Mouse (Mus musculus): ENCODE results near the gene Vps16.

Gene Vps16

GRCm38 (mm10) chr2:130414094-130414856, 9.9 kb upstream of the Vps16 start:
- in situ Hi-C loops (cut with MboI; ENCODE audit: low pct_unique_long_range_greater_than_20kb in 1 of 2, low sequenced_read_pairs in 2 of 2, unreplicated experiment in 1 of 2): no loop called here

- in situ Hi-C loops (cut with MboI; ENCODE audit: low pct_unique_long_range_greater_than_20kb in 1 of 2, low sequenced_read_pairs in 2 of 2, unreplicated experiment in 1 of 2): no loop called here
Measured at GRCm38 (mm10) chr2:130421781-130422620, 2.1 kb upstream of the Vps16 start.

DNA sequence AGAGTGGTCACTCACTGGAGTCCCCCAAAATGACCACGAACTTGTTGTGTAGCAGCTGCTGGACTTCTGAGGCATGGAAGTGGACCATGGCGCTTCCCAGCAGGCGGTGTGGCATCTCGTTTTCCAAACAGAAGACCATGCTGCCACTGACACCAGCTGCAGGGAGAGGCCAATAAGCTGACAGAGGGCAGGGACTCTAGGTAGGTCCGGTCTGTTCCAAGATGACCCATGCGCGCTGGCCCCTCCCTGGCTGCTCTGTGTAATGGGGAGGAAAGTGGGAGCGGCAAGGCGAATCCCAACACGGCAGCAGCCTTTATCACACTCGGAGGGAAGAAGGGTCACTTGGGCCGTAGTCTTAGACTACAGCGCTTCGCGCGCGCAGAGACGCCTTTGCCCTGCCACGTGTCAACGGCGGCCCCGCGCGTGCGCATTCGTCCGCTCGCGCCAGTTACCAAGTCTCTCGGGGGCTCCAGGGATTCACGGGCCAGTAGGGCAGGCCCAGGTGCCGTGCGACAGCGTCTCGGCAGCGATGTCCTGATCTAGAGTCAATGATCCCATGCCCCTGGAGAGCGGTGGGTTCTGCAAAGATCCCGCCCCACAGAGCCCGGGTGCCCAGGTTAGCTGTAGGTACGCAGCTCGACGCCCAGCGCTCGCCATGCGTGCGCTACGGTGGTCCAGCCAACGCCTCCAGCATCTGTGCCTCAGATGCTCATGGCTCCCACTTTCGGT, 578 bp upstream of the Vps16 start:
- in situ Hi-C loops (cut with MboI; ENCODE audit: low pct_unique_long_range_greater_than_20kb in 1 of 2, low sequenced_read_pairs in 2 of 2, unreplicated experiment in 1 of 2): no loop called here

DNA sequence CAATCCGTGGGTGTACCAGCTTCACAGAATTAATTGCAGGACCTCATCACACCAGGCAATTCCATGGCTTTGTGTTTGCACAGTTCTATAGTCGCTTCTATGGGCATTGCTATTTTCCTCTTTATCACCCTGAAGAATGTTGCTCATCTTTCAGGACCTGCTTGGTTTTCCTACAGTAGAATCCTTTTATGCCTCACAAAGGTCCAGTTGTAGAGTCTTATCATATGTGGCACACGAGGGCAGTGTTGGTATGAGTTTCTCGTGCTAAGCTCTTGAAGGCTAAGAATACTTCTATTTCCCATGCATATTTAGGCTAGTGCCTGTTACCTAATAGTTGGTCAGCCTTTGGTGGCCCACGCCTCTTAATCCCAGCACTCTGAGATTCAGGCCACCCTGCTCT, 973 bp downstream of the Vps16 start:
- in situ Hi-C loops (cut with MboI; ENCODE audit: low pct_unique_long_range_greater_than_20kb in 1 of 2, low sequenced_read_pairs in 2 of 2, unreplicated experiment in 1 of 2): no loop called here

DNA sequence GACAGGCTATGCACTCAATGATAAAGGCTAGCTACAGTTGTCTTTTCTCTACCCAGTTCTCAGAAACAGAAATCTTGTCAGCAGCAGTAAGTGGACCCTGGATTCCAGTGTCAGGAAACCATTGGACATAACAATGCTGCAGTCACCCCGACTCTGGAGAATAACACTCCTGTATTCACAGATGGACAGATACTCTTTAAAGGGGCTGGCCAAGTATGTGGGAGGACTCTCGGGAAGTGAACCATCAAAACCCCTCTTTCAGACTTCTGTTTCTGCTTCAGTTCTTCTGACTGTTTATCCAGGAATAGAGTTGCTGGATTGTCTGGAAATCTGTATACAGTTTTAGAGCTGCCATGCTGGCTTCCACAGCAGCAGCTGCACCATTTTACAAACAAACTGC, 5.7 kb downstream of the Vps16 start:
- in situ Hi-C loops (cut with MboI; ENCODE audit: low pct_unique_long_range_greater_than_20kb in 1 of 2, low sequenced_read_pairs in 2 of 2, unreplicated experiment in 1 of 2): no loop called here

DNA sequence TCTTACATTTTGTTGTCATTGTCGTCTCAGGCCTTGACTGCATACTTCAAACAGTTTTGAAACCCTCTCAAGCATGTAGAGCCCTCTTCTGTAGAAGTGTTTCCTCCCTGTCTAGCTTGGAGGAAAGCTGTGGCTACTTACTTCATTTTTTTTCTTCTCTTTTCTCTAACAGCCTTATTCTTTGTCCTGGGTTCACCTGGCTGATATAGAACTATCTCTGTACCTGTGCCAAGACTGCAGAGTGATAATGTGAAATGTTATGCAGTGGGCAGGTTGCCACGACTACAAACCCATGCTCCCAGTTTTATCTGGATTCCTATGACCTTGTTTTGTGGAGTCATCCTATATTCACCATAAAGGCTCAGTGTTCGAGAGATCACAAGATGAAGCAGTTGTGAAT, 6.3 kb downstream of the Vps16 start:
- in situ Hi-C loops (cut with MboI; ENCODE audit: low pct_unique_long_range_greater_than_20kb in 1 of 2, low sequenced_read_pairs in 2 of 2, unreplicated experiment in 1 of 2): no loop called here

- in situ Hi-C loops (cut with MboI; ENCODE audit: low pct_unique_long_range_greater_than_20kb in 1 of 2, low sequenced_read_pairs in 2 of 2, unreplicated experiment in 1 of 2): no loop called here
Measured at GRCm38 (mm10) chr2:130432157-130432556, 8.0 kb downstream of the Vps16 start.

GRCm38 (mm10) chr2:130433152-130433551, 9.0 kb downstream of the Vps16 start:
- in situ Hi-C loops (cut with MboI; ENCODE audit: low pct_unique_long_range_greater_than_20kb in 1 of 2, low sequenced_read_pairs in 2 of 2, unreplicated experiment in 1 of 2): no loop called here

GRCm38 (mm10) chr2:130436769-130437168, 12.6 kb downstream of the Vps16 start:
- in situ Hi-C loops (cut with MboI; ENCODE audit: low pct_unique_long_range_greater_than_20kb in 1 of 2, low sequenced_read_pairs in 2 of 2, unreplicated experiment in 1 of 2): no loop called here

DNA sequence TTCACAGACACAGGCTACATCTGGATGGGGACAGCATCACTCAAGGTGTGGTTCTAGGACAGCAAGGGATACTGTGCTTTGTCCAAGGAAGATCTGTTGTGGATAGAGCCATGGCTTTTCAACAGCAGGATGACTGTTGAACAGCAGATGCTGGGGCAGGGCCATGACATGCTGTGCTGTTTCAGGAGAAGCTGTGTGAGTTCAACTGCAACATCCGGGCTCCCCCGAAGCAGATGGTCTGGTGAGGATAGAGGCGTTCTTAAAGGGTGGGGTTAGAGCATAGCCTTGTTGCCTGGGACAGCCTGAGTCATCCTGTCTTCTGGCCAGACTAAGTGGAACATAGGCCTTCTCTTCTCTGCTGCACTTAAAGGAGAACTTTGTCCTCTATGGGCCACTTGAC, 14.7 kb downstream of the Vps16 start:
- in situ Hi-C loops (cut with MboI; ENCODE audit: low pct_unique_long_range_greater_than_20kb in 1 of 2, low sequenced_read_pairs in 2 of 2, unreplicated experiment in 1 of 2): no loop called here

DNA sequence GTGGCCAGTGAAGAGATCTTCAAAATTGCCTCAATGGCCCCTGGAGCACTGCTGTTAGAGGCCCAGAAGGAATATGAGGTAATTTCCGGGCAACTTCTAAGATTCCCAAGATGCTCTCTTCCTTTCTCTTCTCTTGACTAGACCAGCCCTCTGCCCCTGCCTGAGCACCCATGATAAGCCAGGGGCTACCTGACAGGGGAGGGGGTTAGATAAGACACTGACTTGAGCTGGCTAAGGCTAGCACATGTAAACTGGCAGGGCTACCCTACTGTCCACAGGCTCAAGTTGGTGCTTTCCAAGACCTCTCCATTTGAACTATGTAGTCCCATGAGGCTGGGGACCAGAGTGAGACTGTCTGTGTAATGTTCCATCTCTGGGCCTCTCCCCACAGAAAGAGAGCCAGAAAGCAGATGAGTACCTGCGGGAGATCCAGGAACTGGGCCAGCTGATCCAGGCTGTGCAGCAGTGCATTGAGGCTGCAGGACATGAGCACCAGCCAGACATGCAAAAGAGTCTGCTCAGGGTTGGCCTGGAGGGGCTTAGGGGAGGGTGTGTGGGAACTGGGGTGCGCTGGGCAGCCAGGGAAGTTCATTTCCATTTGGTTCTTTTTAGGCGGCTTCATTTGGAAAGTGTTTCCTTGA, 15.8 kb downstream of the Vps16 start:
- in situ Hi-C loops (cut with MboI; ENCODE audit: low pct_unique_long_range_greater_than_20kb in 1 of 2, low sequenced_read_pairs in 2 of 2, unreplicated experiment in 1 of 2): no loop called here

GRCm38 (mm10) chr2:130442162-130442561, 18.0 kb downstream of the Vps16 start:
- in situ Hi-C loops (cut with MboI; ENCODE audit: low pct_unique_long_range_greater_than_20kb in 1 of 2, low sequenced_read_pairs in 2 of 2, unreplicated experiment in 1 of 2): no loop called here

DNA sequence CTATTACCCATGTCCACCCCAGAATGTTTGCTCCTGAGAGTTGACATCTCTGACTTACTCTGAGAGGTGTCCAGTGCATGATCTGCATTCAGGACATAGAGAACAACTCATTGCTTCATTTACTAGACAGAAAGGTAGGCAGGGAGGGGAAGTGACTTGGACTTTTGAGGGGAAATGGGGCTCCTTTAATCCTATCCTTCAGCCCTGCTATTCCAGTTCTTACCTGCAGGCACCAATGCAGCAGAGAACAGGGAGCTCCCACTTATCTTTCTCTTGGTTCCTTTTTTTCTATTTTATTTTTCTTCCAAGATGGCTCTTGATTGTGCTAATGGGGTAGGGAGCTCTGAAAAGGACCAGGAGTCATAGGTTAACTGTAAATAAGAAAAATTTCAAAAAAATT, 24.3 kb downstream of the Vps16 start:
- in situ Hi-C loops (cut with MboI; ENCODE audit: low pct_unique_long_range_greater_than_20kb in 1 of 2, low sequenced_read_pairs in 2 of 2, unreplicated experiment in 1 of 2): no loop called here

GRCm38 (mm10) chr2:130449021-130449793, 25.1 kb downstream of the Vps16 start:
- in situ Hi-C loops (cut with MboI; ENCODE audit: low pct_unique_long_range_greater_than_20kb in 1 of 2, low sequenced_read_pairs in 2 of 2, unreplicated experiment in 1 of 2): no loop called here

DNA sequence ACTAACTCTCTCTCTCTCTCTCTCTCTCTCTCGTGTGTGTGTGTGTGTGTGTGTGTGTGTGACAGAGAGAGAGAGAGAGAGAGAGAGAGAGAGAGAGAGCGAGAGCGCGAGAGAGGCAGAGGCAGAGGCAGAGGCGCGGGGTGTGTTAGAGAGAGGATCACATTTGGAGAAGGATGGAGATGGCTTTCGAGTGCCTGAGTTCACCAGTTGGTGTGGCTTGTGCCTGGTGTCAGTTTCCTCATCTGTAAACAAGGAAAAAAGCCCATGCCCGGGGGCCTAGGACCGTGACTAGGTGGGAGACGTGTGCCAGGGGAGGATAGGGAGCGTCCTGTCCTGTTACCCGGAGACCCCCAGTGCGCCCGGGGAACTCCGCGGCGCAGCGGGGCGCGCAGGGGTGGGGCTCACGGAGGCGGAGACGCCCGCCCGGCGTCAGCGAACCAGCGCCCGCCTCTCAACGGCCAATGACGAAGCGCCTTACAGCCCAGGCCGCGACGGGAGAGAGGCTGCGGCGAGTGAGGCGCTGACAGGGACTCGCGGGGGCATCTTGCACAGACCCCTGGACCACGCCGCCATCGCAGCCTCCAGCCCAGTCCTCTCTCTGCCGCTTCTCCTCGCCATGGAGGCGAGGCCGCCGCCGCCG, 25.8 kb downstream of the Vps16 start, which contains the start of gene Ptpra:
Gene Ptpra, plus strand, starts transcription at position 485 of the 640 bp plus-strand sequence.
- in situ Hi-C loops (cut with MboI; ENCODE audit: low pct_unique_long_range_greater_than_20kb in 1 of 2, low sequenced_read_pairs in 2 of 2, unreplicated experiment in 1 of 2): no loop called here

DNA sequence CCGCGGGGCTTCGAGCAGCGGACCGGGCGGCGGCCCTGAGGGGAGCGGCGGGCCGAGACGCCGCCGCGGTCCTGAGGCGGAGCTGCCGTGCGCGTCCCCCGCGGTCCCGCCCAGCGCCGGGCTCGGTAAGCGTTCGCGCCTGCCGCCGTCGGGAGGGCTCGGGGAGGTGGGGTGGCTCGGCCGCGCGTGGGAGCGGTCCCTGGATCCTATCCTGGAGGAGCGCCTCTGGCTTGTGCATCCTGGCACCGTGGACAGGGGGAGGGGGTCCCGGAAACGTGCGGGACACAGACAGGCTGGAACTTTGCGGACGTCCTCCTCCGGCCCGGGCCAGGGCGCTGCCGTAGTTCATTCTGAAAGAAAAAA, 26.3 kb downstream of the Vps16 start:
- in situ Hi-C loops (cut with MboI; ENCODE audit: low pct_unique_long_range_greater_than_20kb in 1 of 2, low sequenced_read_pairs in 2 of 2, unreplicated experiment in 1 of 2): no loop called here

GRCm38 (mm10) chr2:130451086-130451726, 27.1 kb downstream of the Vps16 start:
- in situ Hi-C loops (cut with MboI; ENCODE audit: low pct_unique_long_range_greater_than_20kb in 1 of 2, low sequenced_read_pairs in 2 of 2, unreplicated experiment in 1 of 2): no loop called here
